Mouse (Mus musculus): ENCODE measurements around the gene Marveld1. TPM values are rescaled to one million over a fixed set of nuclear protein-coding genes. Genes with fewer than 3 reads are reported as not detected.

Gene Marveld1
- polyA plus RNA-seq, 1 experiment from 2014 or later = 25.0 TPM

DNA sequence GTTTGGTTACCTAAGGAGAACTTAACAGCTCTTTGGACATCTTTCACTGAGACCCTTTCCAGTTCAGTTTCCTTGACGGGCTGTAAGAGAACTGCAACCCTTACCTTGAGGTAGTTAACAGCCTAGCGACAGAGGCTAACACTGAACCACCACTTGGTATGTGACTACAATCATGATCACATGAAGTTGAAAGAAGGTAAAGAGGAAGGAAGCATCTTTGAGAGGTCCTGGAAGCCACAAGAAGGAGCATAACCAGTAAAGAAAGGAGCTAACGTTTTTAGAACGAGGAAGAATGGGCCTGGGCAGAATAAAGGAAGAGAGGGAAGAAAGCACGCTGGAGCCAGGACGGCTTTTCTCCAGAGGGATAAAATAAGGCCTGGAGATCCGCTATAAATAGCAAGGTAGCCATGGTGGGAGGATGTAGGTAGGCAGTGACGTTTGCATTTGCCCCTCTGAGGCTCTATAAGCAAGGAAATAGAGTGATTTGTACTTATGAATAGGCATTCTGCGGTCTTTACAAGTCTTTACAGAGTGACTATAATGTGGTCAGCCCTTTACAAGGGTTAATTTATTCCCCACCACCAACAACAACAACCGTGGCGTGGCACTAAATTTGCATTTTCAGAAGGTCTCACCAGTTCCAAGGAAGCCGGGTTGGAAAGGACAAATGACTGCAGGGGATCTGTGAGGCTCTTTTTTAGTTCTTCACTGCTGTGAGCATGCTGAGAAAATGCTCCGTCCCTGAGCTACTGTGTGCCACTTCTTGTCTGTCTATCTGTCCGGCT, 17.5 kb upstream of the Marveld1 start:
- peak overlapping the region; percentile 96 for H3K4me2 ChIP-seq (ENCODE audit: low read length)
- no peaks in the 10 kb centered on the region for H3K9me3 ChIP-seq (ENCODE audit: control insufficient read depth, low read length)
- H3K4me3 ChIP-seq (ENCODE audit: control insufficient read depth in 1 of 2, insufficient read depth in 1 of 2, low read depth in 1 of 2, low read length in 2 of 2) = peak overlapping the region; percentile 65 to 70
- 34% methylated on average over 14 of the region's 14 CpGs for WGBS
- peaks cover 25 to 41% of the 10 kb centered on the region in 2 experiments for H3K4me1 ChIP-seq (ENCODE audit: control insufficient read depth in 2 of 2, insufficient read depth in 2 of 2, low read length in 2 of 2)
- peak overlapping the region; percentile 60 for H3K9ac ChIP-seq (ENCODE audit: low read length)
- no peak for ATAC-seq (ENCODE audit: insufficient number of reproducible peaks, insufficient read depth, low FRiP score, low read depth)
- peaks cover 5% of the 10 kb centered on the region; the same call in 1 of the 2 replicates for H3K36me3 ChIP-seq (ENCODE audit: control insufficient read depth, insufficient read depth, low read length)
- H3K27me3 ChIP-seq (ENCODE audit: control insufficient read depth, insufficient read depth, low read length) = no peaks in the 10 kb centered on the region
- peak overlapping the region; percentile 83 to 91 for H3K27ac ChIP-seq (replicated peaks in 1 of 2; ENCODE audit: control insufficient read depth in 1 of 2, insufficient read depth in 1 of 2, low read depth in 2 of 2, low read length in 2 of 2)

- Histone ChIP-seq H3K4me3 (ENCODE audit: control insufficient read depth in 1 of 2, insufficient read depth in 1 of 2, low read depth in 1 of 2, low read length in 2 of 2) (no peak overlapping the region), H3K36me3 (ENCODE audit: control insufficient read depth, insufficient read depth, low read length) (no peaks in the 10 kb centered on the region), H3K4me2 (ENCODE audit: low read length) (no peak overlapping the region), H3K9me3 (ENCODE audit: control insufficient read depth, low read length) (no peaks in the 10 kb centered on the region), H3K27ac (replicated peaks in 1 of 2; ENCODE audit: control insufficient read depth in 1 of 2, insufficient read depth in 1 of 2, low read depth in 2 of 2, low read length in 2 of 2) (peak overlapping the region; percentile 83 to 91; a peak in 3 of 4 replicates), H3K27me3 (ENCODE audit: control insufficient read depth, insufficient read depth, low read length) (no peaks in the 10 kb centered on the region), H3K9ac (ENCODE audit: low read length) (no peak overlapping the region), H3K4me1 (ENCODE audit: control insufficient read depth in 2 of 2, insufficient read depth in 2 of 2, low read length in 2 of 2) (peaks cover 25 to 39% of the 10 kb centered on the region in 2 experiments)
- no peak for ATAC-seq (ENCODE audit: insufficient number of reproducible peaks, insufficient read depth, low FRiP score, low read depth)
- 71% methylated on average over 3 of the region's 3 CpGs for WGBS
Observed at GRCm38 (mm10) chr19:42130294-42130606, 16.9 kb upstream of the Marveld1 start.

- Histone ChIP-seq H3K9ac (ENCODE audit: low read length) (no peak overlapping the region), H3K4me2 (ENCODE audit: low read length) (no peak overlapping the region), H3K27me3 (ENCODE audit: control insufficient read depth, insufficient read depth, low read length) (no peaks in the 10 kb centered on the region), H3K4me3 (ENCODE audit: control insufficient read depth in 1 of 2, insufficient read depth in 1 of 2, low read depth in 1 of 2, low read length in 2 of 2) (no peak overlapping the region), H3K27ac (replicated peaks in 1 of 2; ENCODE audit: control insufficient read depth in 1 of 2, insufficient read depth in 1 of 2, low read depth in 2 of 2, low read length in 2 of 2) (no peak overlapping the region), H3K9me3 (ENCODE audit: control insufficient read depth, low read length) (no peaks in the 10 kb centered on the region), H3K4me1 (ENCODE audit: control insufficient read depth in 2 of 2, insufficient read depth in 2 of 2, low read length in 2 of 2) (peaks cover 23 to 32% of the 10 kb centered on the region in 2 experiments), H3K36me3 (ENCODE audit: control insufficient read depth, insufficient read depth, low read length) (no peaks in the 10 kb centered on the region)
- ATAC-seq (ENCODE audit: insufficient number of reproducible peaks, insufficient read depth, low FRiP score, low read depth) = no peak
- WGBS = 76% methylated on average over 5 of the region's 5 CpGs
Observed at GRCm38 (mm10) chr19:42131101-42131500, 16.1 kb upstream of the Marveld1 start.

DNA sequence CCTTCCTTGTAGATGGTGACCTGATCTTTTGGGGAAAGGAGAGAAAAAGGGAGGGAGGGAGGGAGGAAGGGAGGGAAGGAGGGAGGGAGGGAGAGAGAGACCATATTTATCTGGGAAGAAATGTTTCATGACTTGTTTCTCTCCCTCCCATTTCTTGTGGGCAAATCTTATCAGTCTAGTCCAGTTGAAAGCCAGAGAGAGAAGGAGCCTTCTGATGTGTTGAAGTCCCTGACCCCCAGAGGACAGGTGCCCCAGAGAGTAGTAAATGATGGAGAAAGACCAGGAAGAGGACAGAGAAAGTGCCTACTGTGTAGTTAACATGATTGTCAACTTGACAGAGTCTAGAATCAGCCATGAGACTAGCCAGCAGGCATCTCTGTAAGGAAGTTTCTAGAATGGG, 12.1 kb upstream of the Marveld1 start:
- Histone ChIP-seq H3K9ac (ENCODE audit: low read length) (no peak overlapping the region), H3K27ac (replicated peaks in 1 of 2; ENCODE audit: control insufficient read depth in 1 of 2, insufficient read depth in 1 of 2, low read depth in 2 of 2, low read length in 2 of 2) (no peak overlapping the region), H3K4me1 (ENCODE audit: control insufficient read depth in 2 of 2, insufficient read depth in 2 of 2, low read length in 2 of 2) (peaks cover 2% of the 10 kb centered on the region in 2 experiments), H3K9me3 (ENCODE audit: control insufficient read depth, low read length) (no peaks in the 10 kb centered on the region), H3K27me3 (ENCODE audit: control insufficient read depth, insufficient read depth, low read length) (no peaks in the 10 kb centered on the region), H3K4me2 (ENCODE audit: low read length) (no peak overlapping the region), H3K4me3 (ENCODE audit: control insufficient read depth in 1 of 2, insufficient read depth in 1 of 2, low read depth in 1 of 2, low read length in 2 of 2) (no peak overlapping the region), H3K36me3 (ENCODE audit: control insufficient read depth, insufficient read depth, low read length) (no peaks in the 10 kb centered on the region)
- ATAC-seq (ENCODE audit: insufficient number of reproducible peaks, insufficient read depth, low FRiP score, low read depth) = no peak

DNA sequence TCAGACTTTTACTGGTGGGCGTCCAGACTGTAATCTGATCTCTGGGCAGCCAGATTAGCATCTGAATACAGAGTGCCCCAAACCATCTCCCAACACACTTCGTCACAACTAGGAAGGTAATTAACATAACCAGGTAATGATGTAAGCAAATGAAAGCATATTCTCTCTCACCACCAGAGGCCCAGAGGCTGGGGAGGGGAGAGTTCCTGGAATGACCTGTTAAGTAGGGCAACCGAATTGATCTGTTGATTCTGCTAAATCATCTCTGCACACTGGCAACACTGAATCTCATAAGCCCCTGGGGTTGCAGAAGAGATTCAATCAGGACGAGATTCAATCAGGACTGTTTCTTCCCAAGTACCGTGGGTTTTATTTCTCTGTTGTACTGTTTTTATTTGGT, 11.1 kb upstream of the Marveld1 start:
- H3K27ac ChIP-seq (replicated peaks in 1 of 2; ENCODE audit: control insufficient read depth in 1 of 2, insufficient read depth in 1 of 2, low read depth in 2 of 2, low read length in 2 of 2) = no peak overlapping the region
- no peak for ATAC-seq (ENCODE audit: insufficient number of reproducible peaks, insufficient read depth, low FRiP score, low read depth)
- no peaks in the 10 kb centered on the region for H3K36me3 ChIP-seq (ENCODE audit: control insufficient read depth, insufficient read depth, low read length)
- H3K27me3 ChIP-seq (ENCODE audit: control insufficient read depth, insufficient read depth, low read length) = no peaks in the 10 kb centered on the region
- no peak overlapping the region for H3K4me3 ChIP-seq (ENCODE audit: control insufficient read depth in 1 of 2, insufficient read depth in 1 of 2, low read depth in 1 of 2, low read length in 2 of 2)
- WGBS = 46% methylated on average over 5 of the region's 5 CpGs
- H3K4me1 ChIP-seq (ENCODE audit: control insufficient read depth in 2 of 2, insufficient read depth in 2 of 2, low read length in 2 of 2) = no peaks in the 10 kb centered on the region
- no peak overlapping the region for H3K9ac ChIP-seq (ENCODE audit: low read length)
- no peaks in the 10 kb centered on the region for H3K9me3 ChIP-seq (ENCODE audit: control insufficient read depth, low read length)
- no peak overlapping the region for H3K4me2 ChIP-seq (ENCODE audit: low read length)

- H3K36me3 ChIP-seq (ENCODE audit: control insufficient read depth, insufficient read depth, low read length) = no peaks in the 10 kb centered on the region
- H3K27ac ChIP-seq (replicated peaks in 1 of 2; ENCODE audit: control insufficient read depth in 1 of 2, insufficient read depth in 1 of 2, low read depth in 2 of 2, low read length in 2 of 2) = no peak overlapping the region
- no peak overlapping the region for H3K4me3 ChIP-seq (ENCODE audit: control insufficient read depth in 1 of 2, insufficient read depth in 1 of 2, low read depth in 1 of 2, low read length in 2 of 2)
- 85% methylated on average over 4 of the region's 4 CpGs for WGBS
- no peak for ATAC-seq (ENCODE audit: insufficient number of reproducible peaks, insufficient read depth, low FRiP score, low read depth)
- H3K27me3 ChIP-seq (ENCODE audit: control insufficient read depth, insufficient read depth, low read length) = no peaks in the 10 kb centered on the region
- H3K9ac ChIP-seq (ENCODE audit: low read length) = no peak overlapping the region
- H3K4me2 ChIP-seq (ENCODE audit: low read length) = no peak overlapping the region
- no peaks in the 10 kb centered on the region for H3K4me1 ChIP-seq (ENCODE audit: control insufficient read depth in 2 of 2, insufficient read depth in 2 of 2, low read length in 2 of 2)
- no peaks in the 10 kb centered on the region for H3K9me3 ChIP-seq (ENCODE audit: control insufficient read depth, low read length)
Observed at GRCm38 (mm10) chr19:42137167-42137672, 10.0 kb upstream of the Marveld1 start.

- no peaks in the 10 kb centered on the region for H3K36me3 ChIP-seq (ENCODE audit: control insufficient read depth, insufficient read depth, low read length)
- ATAC-seq (ENCODE audit: insufficient number of reproducible peaks, insufficient read depth, low FRiP score, low read depth) = no peak
- no peak overlapping the region for H3K9ac ChIP-seq (ENCODE audit: low read length)
Observed at GRCm38 (mm10) chr19:42138517-42139285, 8.5 kb upstream of the Marveld1 start.

More at GRCm38 (mm10) chr19:42138517-42139285, 8.5 kb upstream of the Marveld1 start:
- WGBS = 76% methylated on average over 15 of the region's 15 CpGs
- no peaks in the 10 kb centered on the region for H3K9me3 ChIP-seq (ENCODE audit: control insufficient read depth, low read length)
- H3K4me1 ChIP-seq (ENCODE audit: control insufficient read depth in 2 of 2, insufficient read depth in 2 of 2, low read length in 2 of 2) = no peaks in the 10 kb centered on the region
- H3K4me2 ChIP-seq (ENCODE audit: low read length) = no peak overlapping the region
- no peaks in the 10 kb centered on the region for H3K27me3 ChIP-seq (ENCODE audit: control insufficient read depth, insufficient read depth, low read length)
- H3K4me3 ChIP-seq (ENCODE audit: control insufficient read depth in 1 of 2, insufficient read depth in 1 of 2, low read depth in 1 of 2, low read length in 2 of 2) = no peak overlapping the region
- no peak overlapping the region for H3K27ac ChIP-seq (replicated peaks in 1 of 2; ENCODE audit: control insufficient read depth in 1 of 2, insufficient read depth in 1 of 2, low read depth in 2 of 2, low read length in 2 of 2)

Measured in heart, embryonic 14.5 days (tissue).